Mouse (Mus musculus) c-Kit-negative CD71-positive TER-119-positive erythroid progenitor cells, embryonic 14.5 days (primary cell): ENCODE data around the gene Prdm5.

Experiments used
- DNase-seq: peaks from one replicate; pipeline ENCODE4 v3.0.0-alpha.2; 2013; ENCODE audit warnings: low read depth, low spot score

The Prdm5 gene

DNA sequence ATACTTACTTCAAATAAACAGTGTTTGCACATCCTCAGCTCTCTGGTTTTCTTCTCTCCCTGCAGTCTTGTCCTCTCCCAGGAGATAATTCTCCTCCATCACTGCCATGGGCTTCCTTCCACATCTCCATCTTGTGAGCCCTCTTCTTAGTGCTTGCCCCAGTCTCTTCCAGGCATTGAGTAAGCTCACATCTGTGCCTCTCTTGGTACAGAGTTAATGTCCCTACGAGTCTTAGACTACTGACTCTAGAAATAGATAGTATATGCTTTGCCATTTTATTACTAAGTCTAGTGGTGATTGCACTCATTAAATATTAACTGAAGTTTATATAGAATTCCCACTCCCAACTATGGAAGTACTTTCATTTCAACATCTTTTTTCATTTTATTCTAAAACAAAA is 154.0 kb downstream of the Prdm5 start:
- DNase-seq = no peak

DNA sequence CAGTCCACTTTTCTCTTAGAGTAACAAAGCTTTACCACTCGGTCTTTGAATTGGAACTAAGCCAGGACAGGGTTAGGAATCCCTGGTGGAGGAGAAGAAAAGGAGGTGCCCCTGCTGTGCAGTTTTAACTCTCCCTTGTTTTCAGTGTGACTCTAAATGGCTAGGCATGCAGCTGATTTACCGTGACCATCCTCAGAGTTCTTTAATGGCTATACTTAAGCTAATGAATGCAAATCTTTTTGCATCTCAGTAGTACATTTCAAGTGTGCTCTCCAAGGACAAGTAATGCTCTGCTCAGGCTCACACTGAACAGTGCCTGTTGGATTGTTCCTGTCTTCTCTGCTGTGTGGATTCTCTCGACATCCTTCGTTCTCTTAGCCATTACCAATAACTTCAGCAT is 154.4 kb downstream of the Prdm5 start:
- no peak for DNase-seq

DNA sequence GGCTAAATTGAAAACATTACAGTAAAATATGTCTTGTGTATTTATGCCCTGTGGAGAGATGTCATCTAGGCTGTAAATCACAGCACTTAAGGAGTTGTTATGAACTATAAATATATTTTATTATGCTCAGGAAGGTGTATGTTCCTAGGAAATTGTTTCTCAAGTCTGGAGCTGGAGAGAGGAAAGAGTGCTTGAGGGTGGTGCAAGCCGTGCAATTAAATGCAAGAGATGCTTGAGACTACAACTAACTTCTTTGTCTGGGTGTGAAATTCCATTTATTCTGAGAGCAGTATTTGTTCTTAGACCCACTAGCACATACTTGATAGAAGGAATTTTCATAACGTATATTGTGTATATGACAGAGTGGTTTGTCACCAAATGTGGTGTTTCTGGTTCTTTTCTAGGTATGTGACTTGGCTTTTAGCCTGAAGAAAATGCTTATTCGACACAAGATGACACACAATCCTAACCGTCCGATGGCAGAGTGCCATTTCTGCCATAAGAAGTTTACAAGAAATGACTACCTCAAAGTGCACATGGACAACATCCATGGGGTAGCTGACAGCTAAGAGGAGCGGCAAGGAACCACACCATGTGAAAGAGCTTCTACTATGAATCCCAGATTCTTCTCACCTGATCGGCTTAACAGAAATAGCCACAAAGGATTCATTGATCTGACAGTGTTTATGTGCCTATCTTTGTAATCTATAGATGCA is 156.9 kb downstream of the Prdm5 start:
- no peak for DNase-seq

DNA sequence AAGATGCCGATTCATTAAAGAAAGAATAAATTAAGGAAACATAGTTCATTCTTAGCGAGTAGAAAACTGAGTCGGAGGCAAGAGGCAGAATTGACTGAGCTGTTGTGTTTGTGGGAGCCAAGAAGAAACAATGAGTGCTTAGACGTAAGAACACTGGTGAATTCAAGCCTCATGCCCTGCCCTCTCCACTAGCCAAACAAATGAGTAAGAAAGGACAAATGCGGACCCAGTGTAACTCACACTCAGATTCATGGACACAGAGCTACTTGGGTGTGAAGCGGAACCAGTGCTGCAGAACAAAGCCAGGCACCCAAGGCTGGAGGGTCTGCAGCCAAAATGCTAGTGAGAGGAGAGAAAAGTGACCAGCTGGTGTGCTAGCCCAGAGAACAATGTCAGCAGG is 171.7 kb downstream of the Prdm5 start:
- DNase-seq = no peak

DNA sequence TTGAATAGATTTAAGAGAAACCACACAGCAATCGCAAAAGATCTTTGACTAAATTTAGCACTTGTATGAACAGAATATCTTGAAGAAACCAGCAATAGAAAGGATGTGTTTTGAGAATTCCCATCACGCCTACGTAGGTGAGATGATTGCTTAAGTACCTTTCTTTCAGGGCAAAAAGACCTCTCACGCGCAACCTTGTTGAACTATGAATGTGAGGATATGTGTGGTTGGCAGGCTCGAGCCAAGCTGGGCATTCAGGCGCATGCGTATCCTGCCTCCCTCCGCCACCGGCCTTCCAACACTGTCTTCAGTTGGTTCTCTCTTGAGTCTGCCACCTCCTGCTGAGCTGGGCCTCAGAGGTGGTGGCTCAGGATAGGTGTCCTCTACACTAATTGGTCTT is 173.5 kb downstream of the Prdm5 start, which contains the start of gene 4930544G11Rik:
Gene 4930544G11Rik (plus strand): TSS at position 301 of the 400 bp plus-strand sequence.
- no peak for DNase-seq

DNA sequence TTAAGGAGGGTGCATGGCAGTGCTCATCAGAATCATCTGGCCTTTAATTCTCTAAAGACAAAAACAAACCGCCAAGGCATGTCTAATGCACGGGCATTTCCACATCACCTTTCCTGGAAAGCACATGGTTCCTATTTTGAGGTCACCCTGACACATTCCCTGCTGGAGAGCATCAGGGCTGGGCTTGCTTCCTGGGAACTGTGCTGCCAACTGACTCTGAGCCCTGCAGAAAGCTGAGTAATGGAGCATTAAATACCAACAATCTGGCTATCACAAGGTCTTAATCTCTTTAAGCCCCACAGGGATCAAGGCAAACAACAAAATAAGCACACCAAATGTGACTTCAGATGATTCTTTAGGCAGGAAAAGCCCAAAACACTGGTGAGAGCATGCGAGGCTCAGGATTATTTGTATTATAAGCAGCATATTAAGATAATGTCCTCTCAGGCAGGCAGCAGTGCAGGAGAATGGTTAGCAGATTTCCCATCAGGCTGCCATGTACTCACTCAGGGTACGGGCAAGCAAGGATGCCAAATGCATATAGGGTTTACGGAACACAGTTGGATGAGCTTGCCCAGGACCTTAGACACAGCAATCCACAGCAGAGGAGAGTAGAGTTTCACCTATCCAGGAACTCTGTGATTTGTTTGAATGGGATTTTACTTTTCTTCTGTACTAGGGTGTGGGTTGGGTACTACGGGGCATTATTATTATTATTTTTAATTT is 190.8 kb downstream of the Prdm5 start:
- DNase-seq = no peak

DNA sequence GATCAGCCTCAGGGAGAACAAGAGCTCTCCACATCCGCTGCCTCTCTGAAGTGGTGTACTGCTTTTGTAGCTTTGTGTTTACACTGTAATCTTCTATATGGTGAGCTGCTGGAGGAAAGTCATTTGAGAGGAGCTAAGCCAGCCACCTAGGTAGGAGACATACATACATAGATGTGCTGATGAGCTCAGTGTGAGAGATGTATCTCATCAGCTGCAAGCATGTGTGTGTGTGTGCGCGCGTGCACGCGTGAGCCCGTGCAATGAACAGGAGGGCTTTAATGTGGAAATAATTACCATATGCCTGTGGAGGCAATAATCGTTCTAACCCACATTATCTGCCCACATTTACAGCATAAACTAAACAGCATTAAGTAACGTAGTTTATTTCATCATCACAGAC is 191.6 kb downstream of the Prdm5 start:
- DNase-seq = no peak
